Mouse (Mus musculus): ENCODE results near the gene Pias1. TPM values are rescaled to one million over a fixed set of nuclear protein-coding genes. Genes with fewer than 3 reads are reported as not detected.

The Pias1 gene
- total RNA-seq, 2 experiments from 2014 or later: 26.3 to 26.7 TPM

Other genes starting within 250 kb of the Pias1 start
- 10 to 100 TPM; 31.3 to 34.9 TPM for gene Fem1b, start 176.0 kb downstream of the Pias1 start, total RNA-seq (2021)
- gene Cln6, start 149.1 kb downstream of the Pias1 start, total RNA-seq (2021): 10 to 100 TPM; 19.7 to 23.4 TPM
- 1 to 10 TPM; 1.8 to 2.2 TPM for gene Calml4, start 129.8 kb downstream of the Pias1 start, total RNA-seq (2021)
- gene Skor1, start 161.0 kb upstream of the Pias1 start, total RNA-seq (2021): under 1 TPM; 0.07 to 0.22 TPM

Measured in heart, postnatal 10 days (tissue).